Mouse (Mus musculus) forelimb bud, embryonic 11.5 days (tissue): ENCODE measurements at regions not wholly inside any gene's neighbourhood (a gene's known extent, or its start where the extent isn't known, plus 50 kb on each side); places are given as distances from the start of the nearest gene placed in this dataset.
"Not testable (repeated sequence)": the region's sequence is repeated elsewhere in the genome, so short reads cannot be mapped to it uniquely, and the experiment has no call there.

Experiments used
- DNase-seq: peaks from one replicate; pipeline ENCODE4 v3.0.0-alpha.2; 2012; ENCODE audit warnings: low read depth, low spot score

- DNase-seq = no peak
Observed at GRCm38 (mm10) chr1:164543045-164543803, 85.1 kb upstream of the Atp1b1 start.

- DNase-seq = no peak
Observed at GRCm38 (mm10) chr1:164541711-164542110, 83.6 kb upstream of the Atp1b1 start.

DNA sequence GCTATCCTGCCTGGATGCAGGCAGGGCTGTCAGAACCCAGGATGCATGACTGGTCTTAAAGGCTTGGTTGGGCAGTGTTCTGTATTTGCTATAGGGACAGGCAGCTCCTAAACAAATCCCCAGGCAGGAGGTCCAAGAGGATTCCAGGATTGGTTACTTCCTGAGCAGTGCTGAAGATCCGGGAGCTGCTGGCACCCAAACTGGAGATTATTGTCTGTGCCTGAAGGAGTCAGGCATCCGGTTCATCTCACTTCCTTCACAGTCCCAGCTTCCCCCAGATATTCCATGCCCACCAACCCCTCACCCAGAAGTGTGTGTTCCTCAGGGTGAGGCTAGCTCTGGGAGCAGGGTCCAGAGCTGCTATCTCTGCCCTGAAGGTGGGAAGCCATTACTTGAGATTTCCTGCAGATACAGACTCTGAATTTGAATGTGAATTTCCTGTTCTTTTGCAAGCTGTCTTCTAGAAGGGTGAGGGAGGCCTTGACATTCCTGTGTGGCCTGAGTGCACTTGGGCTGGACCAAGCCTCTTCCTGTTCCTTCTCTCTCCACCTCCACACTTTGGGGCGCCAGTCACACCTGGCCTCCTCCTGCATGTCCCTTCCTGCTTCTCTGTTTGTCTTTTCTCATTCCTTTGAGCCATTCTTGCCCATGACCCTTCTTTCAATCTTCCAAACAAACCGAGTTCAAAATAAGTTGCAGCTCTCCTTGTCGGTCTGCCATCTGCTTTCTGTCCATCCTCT lies 80.3 kb upstream of the Atp1b1 start:
- DNase-seq = no peak

GRCm38 (mm10) chr1:164537324-164537948 lies 79.3 kb upstream of the Atp1b1 start:
- DNase-seq = no peak

DNA sequence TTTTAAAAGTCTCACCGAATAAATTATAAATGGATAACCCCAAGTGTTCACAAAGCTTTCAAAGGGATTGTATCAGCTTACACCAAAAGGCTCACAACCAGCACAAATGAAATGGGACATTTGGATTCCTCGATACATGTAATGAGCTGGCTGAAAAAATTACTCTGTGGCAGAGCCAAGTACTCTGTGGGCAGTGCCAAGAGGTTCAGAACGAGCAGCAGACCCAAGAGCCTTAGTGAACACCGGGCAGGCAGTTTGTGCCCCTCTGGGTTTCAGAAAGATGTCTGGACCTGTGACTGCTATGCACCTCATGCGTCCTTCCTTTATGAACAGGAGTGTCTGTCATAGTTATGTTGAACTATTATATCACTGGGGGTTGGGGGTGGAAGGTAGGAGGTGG lies 74.0 kb upstream of the Atp1b1 start:
- no peak for DNase-seq

GRCm38 (mm10) chr1:164531741-164532140 lies 73.6 kb upstream of the Atp1b1 start:
- DNase-seq = no peak

- no peak for DNase-seq
Observed at GRCm38 (mm10) chr1:164526748-164527147, 68.6 kb upstream of the Atp1b1 start.

DNA sequence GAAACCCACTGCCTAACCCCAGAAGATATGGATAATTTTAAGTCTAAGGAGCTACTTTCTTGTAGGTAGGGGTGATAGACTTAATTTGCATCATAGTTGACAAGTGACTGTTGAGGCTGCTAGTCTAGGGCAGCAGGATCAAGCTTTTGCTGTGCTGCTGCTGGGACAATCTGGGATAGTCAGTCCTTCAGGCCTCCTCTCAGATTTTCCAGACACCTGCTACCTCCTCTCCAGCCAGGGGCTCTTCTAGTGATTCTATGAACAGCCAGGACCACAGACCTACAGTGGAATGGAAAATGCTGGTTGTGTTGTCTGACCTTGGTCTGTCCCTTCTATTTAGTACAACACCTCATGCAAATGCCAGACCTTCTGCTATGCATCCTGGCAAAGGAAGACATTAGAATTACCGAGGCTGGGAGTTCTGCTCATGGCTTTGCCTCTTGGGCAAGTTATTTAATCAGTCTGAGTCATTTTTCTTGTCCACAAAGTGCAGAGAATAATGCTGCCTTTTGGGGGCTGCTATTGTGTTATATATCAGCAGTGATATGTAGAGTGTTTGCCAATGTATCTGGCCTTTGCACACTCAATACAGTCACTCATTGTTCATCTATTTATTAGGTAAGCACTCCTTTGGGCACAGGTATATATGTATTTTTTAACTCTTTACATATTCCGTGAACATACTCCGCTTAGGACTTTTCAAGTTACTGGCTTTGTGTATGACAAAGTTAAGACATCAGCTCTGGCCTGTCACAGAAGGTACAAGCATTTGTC lies 64.4 kb upstream of the Atp1b1 start:
- DNase-seq = no peak

GRCm38 (mm10) chr1:164521371-164522130 lies 63.4 kb upstream of the Atp1b1 start:
- DNase-seq = no peak

DNA sequence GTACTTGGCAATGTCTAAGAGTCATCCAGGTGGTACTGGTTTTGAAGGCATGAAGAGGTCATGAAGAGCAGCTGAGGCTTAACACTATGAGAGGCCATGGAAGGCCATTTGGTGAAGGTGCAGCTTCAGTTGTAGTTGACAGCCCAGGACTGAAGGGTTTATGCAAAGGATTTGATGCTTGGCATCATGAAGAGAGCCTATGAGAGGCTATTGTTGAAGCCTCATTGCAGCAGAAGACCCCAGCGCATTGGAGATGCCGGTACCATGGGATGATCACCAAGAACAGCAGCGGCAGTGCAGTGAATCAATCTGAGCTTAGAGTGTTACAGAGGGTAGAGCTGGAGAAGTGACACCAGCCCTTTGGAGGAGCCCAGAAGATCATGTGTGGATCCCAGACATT lies 60.7 kb upstream of the Atp1b1 start:
- no peak for DNase-seq

- DNase-seq = no peak
Observed at GRCm38 (mm10) chr1:164518308-164518707, 60.2 kb upstream of the Atp1b1 start.

GRCm38 (mm10) chr1:164517362-164517761 lies 59.2 kb upstream of the Atp1b1 start:
- DNase-seq = not testable (repeated sequence)

DNA sequence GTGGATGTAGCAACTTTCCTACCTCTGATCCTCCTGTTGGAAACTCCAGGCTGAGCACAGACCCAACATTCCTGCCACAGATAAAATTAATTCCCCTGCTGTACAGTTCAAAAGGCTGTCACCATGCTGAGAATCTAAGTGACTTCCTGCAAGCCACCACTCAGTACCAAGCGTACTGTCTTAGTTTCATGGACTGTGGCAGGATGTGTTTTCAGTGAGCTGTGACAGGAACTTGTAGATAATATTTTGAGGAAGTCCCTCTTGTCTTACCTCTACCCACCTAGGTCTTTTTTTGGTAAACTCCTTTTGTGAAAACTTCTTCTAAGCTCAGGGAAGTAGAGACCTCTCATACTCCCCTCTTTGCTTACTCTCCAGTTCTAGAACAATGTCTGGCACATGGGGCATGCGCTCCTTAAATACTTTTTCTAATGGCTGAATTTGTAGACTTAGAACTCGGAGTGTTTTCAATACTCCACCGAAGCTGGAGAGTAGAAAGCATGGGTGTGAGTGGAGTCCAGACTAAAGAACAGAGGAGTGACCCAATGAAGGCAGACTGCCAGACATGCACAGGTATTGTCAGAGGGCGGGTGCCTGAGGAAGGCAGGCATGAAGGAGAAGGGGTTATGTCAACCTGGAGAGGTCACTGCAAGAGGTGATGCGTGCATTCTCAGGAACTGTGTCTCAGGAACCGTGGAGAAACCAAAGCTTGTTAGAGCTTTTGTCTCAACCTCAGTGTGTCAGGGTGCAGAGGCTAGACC lies 53.7 kb upstream of the Atp1b1 start:
- DNase-seq = no peak

DNA sequence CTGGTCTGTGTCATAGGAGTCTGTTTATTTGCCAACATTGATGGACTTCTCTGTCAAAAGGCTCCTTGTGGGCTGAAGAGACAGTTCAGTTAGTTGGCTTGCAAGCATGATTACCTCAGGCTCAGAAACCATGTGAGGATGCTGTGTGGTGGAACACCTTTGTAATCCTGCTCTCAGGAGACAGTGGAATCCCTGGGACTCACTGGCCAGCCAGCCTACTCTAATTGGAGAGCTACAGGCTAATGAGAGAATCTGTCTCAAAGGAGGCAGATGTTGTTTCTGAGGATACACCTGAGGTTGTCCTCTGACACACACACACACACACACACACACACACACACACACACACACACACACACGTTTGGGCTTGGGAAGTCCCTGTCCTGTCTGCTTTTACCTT lies 51.1 kb upstream of the Atp1b1 start:
- DNase-seq = no peak

DNA sequence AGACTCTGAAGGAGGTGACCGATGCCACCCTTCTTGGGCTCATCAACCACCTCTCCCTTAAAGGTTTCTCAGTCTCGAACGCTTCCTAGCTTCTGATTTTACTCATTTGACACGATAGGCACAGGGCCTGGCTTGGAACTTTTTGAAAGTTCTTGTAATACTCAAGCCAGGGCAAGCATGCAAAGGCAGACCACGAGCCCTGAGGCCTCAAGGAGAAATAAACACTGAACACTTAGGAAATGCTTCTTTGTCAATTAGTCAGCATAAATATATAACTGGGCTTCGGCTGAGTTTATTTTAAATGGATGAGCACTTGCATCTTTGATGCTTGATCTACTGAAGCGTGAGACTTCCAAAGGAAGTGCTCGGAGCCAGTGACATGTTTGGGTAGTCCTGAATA lies 50.4 kb upstream of the Atp1b1 start:
- DNase-seq = no peak

DNA sequence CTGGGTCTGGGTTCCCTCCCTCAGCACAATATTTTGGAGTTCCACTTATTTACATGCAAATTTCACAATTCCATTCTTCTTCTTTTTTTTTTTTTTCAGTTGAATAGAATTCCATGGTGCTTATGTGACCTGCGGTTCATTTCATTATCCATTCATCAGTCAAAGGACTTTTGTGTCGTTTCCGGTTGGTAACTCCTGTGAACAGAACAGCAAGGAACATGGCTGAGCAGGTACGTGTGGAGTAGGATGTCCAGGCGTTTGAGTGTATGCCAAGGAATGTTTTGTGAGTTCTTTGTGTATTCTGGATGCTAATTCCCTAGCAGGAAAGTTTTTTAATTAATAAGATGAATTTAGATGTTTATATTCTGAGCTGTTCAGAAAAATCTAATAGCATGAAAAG lies 50.0 kb upstream of the Atp1b1 start:
- DNase-seq = no peak
